Mouse (Mus musculus) embryonic fibroblast, embryonic 13.5 days (primary cell): ENCODE measurements around the gene Rapgef4.

Experiments used
- CTCF ChIP-seq: IDR thresholded peaks from 2 replicates; pipeline ENCODE4 v1.5.1; 2011; ENCODE audit warnings: mild to moderate bottlenecking, control low read depth, low read length, moderate library complexity, borderline replicate concordance; ENCODE audit not compliant: insufficient read depth
- POLR2A ChIP-seq: IDR thresholded peaks from 2 replicates; pipeline ENCODE4 v1.6.1; 2011; ENCODE audit warnings: low read depth, mild to moderate bottlenecking, control low read depth, low read length, moderate library complexity

GRCm38 (mm10) chr2:71998531-71998930 is 17.5 kb downstream of the Rapgef4 start:
- no peak for TF ChIP-seq CTCF
- no peak for TF ChIP-seq POLR2A
